Mouse (Mus musculus): ENCODE data around the gene Lrtm2.

Gene Lrtm2

DNA sequence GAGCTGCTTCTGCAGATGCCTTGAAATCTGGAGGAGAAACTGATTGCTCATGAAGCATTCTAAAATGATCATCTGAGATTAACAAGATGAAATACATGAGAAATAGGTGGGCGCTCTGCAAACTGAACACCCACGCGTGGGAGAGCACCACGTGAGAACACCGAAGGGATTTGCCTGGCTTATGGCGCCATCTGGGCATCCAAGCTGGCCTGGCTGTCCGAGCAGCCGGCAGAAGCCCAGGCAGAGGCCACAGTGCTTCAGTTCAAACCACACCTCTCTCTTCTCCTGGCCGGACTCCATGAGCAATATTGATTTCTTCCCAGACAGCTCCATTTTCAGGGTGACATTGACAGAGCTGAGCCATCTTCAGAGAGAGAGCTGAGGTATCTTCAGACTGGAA lies 49.8 kb downstream of the Lrtm2 start:
- DNase-seq (ENCODE audit: low spot score in 2 of 2): no peak

DNA sequence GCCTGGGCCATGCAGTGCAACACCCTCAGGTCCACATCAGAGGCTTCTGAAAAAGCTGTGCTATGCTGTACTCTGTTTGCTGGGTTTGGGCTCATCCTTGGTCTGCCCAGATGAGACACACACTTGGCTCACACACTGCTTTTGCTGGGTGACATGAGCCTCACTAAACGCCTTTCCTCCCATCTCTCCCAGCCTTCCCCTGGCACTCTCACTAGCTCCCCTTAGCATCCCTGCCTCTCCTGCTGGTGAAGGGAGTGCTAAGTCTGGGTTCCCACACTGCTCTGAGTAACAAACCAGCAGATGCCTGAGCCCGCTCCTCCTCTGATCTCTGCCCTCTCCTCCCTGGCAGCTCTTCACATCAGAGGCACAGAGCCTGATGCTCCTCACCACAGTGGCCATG lies 53.9 kb downstream of the Lrtm2 start:
- DNase-seq (ENCODE audit: low spot score in 2 of 2): no peak
